Mouse (Mus musculus) brain, embryonic 14.5 days (tissue): ENCODE results near the gene Auts2.

Experiments
- CTCF ChIP-seq: fragments of 200-500 bp; IDR thresholded peaks from 2 replicates; pipeline ENCODE4 v1.5.1; 2012; ENCODE audit warnings: inconsistent platforms, mild to moderate bottlenecking, moderate library complexity, borderline replicate concordance; ENCODE audit not compliant: insufficient read depth, insufficient read length; ENCODE audit errors: extremely low read depth
- POLR2A ChIP-seq: fragments of 200-500 bp; IDR thresholded peaks from 2 replicates; pipeline ENCODE4 v1.6.1; 2012; ENCODE audit warnings: mild to moderate bottlenecking, inconsistent platforms, borderline replicate concordance; ENCODE audit not compliant: poor library complexity, insufficient read depth, insufficient read length, severe bottlenecking; ENCODE audit errors: extremely low read depth

- TF ChIP-seq POLR2A (no peak), CTCF (no peak)
Observed at GRCm38 (mm10) chr5:132498896-132499295, 44.2 kb downstream of the Auts2 start.
